Mouse (Mus musculus) hindlimb bud, embryonic 11.5 days (tissue): ENCODE results near the gene Umad1.
"Not testable (repeated sequence)": the region's sequence is repeated elsewhere in the genome, so short reads cannot be mapped to it uniquely, and the experiment has no call there.

Experiments used
- DNase-seq: peaks from one replicate; pipeline ENCODE4 v3.0.0-alpha.2; 2012; ENCODE audit warnings: low read depth, low spot score; ENCODE audit errors: extremely low spot score

The Umad1 gene

DNA sequence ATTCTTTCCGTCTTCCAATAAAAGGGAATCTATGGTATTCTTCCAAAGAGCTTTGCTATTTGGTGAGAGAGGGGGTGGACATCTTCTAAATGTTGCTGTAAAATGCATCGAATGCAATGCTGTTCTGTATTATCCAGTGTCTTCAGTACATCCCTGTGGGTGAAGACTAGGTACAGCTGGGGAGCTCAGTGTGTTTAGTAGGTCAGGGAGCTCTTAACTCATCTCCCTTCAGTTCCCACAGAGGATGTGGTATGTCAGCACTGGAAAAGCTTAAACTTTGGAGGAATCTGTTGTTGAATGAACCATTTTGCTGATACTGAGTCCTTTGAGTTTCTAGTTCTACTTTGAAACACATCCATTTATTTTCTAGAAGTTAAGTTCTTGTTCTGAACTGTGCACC, 53.5 kb downstream of the Umad1 start:
- DNase-seq, result no peak

DNA sequence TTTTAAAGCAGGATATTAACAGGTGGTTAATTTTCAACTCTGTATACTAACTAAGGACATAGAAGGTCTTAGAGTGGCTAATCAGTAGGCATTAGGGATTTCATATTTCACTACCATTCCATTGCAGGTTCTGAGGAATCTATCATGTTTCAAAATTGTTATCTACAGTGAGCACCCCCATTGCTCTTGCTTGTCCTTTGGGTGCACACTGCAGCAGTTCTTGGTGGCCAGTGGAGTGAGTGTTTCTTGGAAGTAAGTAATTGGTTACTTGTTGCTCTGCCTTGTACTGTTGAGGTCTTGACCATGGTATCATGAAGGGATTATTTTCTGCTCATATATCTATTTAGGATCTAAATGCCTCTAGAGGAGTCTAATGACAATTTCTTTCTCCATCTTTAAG, 57.1 kb downstream of the Umad1 start:
- DNase-seq, result no peak

DNA sequence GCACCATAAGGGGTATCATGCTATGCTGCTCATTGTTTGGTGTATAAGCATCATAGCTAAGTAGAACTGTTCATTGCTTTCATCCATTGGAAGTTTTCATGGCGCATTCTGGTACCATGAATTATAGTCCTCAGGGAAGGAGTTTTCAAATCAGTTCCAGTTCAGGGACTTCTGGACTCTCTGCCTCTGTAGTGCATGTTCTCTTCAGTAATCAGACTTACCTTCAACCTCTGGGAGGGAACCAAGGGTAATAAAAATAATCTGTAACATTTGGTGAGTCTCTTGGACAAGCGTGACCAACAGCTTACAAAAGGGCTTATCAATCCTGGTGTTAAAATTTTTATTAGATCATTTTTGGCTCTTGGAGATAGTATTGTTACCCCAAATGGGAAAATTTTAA, 60.5 kb downstream of the Umad1 start:
- no peak for DNase-seq

- not testable (repeated sequence) for DNase-seq
Observed at GRCm38 (mm10) chr6:8331496-8331895, 72.4 kb downstream of the Umad1 start.

DNA sequence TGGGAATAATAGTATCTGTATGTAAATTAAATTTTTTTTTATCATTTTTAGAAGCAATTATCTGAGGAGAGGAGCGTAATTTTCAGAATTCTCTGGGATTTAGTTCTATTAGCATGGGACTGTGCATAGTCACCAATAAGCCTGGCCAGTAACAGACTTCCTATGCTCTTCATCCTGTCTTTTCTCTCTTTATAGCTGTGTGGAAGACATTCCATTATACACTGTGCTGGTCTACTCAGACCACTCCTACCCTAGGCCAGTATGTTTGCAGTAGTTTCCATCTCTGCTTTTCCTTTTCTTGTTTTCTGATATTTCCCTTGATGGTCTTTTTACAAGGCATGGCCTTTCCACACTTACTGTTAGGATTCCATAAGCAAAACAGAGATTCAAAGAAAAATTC, 74.3 kb downstream of the Umad1 start:
- DNase-seq, result no peak

DNA sequence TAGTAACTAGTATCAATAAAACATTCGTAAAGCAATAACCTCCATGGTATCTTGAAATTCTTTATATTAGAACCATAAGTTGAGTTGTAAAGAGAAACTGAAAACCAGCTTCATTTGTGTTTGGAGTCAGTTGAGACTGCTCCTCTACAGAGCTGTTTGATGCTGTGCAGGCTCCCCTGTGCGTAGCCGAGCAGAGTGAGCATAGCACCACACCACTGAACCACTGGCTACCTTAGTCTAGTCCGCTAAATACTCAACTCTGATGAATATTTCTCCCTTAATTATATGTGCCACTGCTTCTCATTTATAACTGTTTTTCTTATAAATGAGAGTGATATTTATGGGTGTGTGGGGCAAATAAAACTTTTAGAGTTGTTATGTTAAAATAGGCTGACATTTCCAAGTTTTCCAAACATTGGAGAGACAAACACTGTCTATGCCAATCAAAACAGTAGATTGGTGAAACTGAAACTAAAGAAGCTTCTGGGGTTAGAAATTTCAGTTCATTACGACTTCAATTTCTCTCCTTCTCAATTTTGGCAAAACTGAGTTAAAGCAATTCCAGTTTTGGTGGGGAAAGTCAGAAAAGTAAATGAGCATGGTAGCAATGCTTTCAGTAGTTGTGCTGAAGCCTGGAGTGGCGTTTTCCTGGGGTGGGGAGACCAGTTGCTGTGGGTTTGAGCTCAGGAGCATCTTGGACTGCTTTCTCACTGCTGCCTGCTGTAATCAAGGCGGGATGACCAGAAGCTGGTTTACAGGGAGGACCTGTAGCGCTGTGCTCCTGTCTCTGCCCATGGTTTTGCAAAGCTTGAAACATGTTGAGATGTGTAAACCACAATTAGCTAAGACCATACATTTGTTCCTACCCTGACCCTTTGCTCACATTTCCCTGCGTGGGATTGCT, 77.7 kb downstream of the Umad1 start:
- DNase-seq, result no peak

DNA sequence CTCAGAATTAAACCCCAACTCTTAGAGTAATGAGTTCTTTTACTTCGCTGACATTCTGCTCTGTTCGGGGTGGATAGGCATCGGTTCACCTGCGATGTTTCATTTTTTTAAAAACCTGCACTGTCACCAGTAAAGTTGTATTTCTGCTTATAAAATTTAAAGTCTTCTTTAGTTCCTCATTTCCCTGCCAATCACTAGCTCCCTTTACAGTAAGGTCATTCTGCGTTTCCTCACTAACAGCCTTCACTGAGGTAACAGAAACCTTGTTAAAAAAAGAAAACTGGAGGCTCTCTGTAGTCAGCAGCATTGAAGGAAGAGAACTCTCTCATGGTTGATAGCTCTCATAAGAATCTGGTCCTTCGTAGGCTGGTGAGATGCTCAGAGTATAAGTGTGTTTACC, 80.4 kb downstream of the Umad1 start:
- DNase-seq, result no peak

DNA sequence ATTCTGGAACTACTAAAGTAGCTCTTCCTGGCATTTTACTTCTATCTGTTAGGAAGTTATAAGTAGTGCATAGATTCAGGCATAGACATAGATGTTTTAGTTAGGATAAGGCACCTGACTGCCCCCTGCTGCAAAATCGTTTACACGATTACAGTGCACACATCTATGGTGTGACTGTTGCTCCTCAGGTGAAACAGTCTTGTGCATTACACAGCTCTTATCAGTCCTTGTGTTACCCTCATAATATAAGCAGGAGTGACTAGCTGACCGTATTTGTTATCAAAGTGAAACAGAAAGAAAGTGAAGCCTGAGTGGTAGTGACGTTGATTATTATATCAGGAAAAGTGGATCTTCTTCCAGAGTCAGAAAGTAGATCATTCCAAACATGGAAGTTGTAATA, 84.2 kb downstream of the Umad1 start:
- no peak for DNase-seq

GRCm38 (mm10) chr6:8345219-8345856, 86.2 kb downstream of the Umad1 start:
- DNase-seq, result no peak

DNA sequence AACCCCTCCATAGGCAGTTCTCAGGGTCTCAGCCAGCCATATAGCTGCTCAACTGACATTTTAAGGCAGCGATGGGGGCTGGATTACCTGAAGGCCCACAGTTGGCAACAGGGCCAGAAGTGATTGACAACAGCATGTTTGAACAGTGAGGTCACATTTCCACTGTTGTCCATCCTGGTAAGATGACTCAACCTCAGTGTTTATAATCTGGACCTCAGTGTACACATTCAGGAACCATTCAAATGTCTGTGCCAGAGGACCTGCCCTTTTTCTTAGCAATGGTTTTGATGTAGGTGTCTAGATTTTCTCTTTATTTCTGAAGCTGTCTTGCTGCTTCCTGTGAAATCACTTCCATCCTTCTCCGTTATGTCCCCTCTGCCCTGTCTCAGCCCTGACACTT, 88.1 kb downstream of the Umad1 start:
- DNase-seq, result no peak

DNA sequence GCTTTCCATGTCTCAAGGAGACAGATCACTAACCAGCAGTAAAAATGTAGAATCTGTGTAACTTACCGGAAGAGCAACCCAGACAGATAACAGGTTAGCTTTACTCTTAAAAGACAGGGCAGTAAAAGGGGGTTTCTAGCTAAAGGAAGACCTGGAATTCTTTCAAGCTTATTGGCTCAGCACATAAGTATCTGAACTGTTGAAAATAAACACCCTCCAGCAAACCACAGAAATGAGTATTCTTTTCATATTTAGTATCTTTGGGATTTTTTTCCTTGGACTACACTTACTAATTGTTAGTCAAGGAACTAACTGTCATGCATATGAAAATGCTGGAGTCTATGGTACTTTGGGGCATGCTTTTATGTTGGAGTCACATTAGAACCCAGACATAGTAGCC, 89.3 kb downstream of the Umad1 start:
- no peak for DNase-seq

- DNase-seq, result no peak
Observed at GRCm38 (mm10) chr6:8349060-8349670, 90.1 kb downstream of the Umad1 start.

DNA sequence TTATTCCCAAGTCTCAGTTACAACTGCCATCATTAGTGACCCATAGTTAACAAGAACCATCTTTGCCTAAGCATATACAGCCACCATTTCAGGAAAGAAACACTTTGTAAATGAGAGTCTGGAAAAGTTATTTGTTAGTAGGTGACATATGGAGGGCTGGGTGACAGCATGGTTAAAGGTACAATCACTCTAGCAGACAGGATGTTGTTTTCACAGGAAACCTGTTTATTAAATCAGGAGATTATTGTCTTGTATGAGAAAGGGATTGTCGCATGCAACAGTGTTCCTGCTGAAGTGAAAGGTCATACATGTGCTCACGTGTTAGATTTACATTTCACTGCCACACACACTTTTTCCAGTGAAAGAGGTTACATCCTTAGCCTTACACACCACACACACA, 92.4 kb downstream of the Umad1 start:
- DNase-seq, result no peak

DNA sequence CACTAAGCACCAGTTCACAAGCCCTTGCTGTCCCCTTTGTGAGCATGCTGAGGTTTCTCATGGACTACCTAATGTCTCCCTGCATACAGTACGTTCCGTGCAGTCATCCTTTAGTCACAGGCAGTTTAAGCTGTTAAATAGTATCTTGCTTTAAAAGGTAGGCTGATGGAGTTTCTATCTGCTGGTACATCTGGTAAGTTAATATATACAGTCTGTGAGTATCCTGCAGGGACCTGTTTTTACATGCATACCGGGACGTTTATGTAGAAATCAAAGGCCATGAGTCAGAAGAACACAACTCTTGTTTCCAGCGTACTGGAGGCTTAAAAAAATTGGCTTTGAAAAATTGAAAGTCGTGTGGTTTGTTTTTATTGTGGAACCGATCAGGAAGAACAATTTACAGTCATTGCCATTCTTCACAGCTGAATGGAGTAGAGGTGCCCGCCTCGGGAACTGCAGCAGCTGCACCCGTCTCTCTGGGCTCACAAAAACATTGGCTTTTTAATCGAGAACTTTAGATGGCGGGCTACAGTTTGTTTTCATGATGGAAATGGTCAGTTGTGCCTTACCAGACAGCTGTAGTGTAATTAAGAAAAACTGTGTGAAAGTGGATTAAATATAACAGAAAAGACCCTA, 93.6 kb downstream of the Umad1 start:
- no peak for DNase-seq

DNA sequence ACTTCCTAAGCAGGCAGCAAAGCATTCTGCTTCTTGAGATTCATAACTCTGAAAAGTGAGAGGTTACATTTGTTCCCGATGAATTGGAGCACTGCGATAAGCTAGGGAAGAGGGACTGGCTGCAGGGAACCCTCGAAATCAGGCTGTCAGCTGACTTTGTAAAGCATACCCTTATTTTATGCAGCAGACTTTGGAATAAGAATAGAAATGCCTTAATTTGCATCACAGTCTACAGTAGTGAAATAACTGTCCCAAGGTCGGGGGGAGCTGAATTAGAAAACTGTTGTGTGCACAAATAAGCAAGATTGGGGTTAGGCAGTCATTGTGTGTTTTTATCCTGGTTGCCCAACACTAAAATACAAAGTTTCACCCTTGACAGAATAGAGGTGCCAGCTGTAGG, 94.4 kb downstream of the Umad1 start:
- no peak for DNase-seq

DNA sequence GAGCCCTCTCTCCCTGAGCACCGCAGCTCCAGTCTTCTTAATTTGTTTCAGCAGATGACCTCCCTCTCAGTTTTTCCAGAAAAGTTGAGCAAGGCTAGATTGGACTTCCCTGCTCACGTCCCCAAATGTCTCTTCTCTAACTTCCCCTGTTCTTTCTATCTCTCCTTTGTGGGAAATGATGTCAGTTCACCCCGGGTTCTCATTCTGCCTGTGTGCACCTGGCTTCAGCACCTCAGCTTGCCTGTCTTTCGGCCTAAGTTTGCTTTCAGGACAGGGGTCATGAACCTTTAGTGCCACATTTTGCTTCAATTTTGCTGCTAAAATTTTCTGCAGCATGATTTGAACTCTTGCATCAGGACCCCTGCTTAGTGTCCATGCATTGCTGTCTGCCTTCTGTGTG, 95.8 kb downstream of the Umad1 start:
- no peak for DNase-seq

GRCm38 (mm10) chr6:8358232-8358631, 99.1 kb downstream of the Umad1 start:
- no peak for DNase-seq

DNA sequence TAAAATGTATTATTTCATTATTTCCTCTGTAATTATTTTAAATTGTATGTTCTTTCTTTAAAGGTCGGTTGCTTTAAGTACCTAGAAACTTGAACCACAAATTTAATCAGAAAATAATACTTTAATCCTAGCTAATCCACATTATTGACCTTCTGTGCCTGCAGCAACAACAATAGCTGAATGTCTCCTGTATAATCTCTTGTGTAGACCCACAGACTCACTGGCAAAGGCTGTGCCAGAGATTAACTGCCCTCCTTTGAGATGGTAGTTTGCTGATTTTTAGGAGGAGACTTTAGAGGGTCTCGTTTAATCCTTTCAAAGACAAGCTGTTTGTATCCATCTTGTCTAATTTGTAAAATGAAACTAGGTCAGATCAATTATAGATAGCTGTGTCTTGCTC, 99.7 kb downstream of the Umad1 start:
- DNase-seq, result no peak

DNA sequence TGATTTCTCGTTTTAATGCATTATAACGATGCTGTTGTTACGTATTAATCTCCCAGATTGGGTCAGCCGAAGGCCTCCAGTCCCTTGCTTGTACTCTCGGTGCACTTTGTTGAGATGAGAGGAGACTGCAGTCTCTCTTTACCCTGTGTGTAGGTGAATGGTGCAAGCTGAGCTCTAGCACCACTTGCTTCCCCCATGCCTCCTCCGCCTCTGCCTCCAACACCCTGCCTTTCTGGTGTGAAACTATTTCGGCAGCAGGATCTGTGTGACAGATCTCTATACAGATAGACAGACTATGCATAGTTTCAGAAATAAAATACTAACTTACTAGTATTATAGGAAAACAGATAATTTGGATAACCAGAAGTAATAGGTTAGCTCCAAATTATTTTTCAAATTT, 101.7 kb downstream of the Umad1 start:
- DNase-seq, result no peak

DNA sequence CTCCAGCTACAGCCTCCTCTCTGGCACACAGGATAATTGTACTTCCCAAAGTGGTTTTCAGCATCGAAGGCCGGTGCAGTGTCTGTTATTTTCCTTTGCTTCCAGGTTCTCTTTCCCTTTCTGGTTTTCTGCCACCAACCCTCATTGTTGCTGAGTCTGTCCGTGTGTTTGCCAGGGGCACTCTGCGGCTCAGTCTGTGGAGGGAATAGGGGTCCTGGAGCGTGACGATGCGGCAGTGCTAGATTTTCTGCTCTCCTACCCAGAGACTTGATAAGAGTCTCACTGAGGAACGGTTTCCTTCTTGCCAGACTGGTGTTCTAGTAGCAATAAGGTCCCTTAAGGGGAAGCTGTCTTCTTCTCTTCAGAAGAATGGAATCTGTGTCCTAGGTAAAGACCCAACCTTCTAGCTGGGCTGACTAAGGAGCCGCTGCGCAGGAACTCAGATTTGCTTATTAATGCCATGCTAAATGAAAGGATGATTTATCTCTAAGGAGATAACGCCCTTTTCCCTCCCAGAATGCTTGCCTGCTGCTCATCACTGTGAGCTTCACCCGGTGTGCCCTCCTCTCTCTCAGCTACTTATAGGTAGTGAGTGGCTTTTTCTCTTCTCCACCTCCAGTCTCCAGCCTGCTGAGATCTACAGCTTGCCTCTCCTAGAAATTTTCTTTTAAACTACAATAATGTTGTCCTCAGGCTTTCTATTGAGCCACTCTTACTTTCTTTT, 105.1 kb downstream of the Umad1 start:
- DNase-seq, result no peak

- DNase-seq, result no peak
Observed at GRCm38 (mm10) chr6:8364757-8365150, 105.7 kb downstream of the Umad1 start.
